Mouse (Mus musculus): ENCODE data around the gene Btd. TPM values are rescaled to one million over a fixed set of nuclear protein-coding genes. Genes with fewer than 3 reads are reported as not detected.

The Btd gene
- polyA plus RNA-seq, 1 experiment from 2014 or later, result 35.3 TPM

DNA sequence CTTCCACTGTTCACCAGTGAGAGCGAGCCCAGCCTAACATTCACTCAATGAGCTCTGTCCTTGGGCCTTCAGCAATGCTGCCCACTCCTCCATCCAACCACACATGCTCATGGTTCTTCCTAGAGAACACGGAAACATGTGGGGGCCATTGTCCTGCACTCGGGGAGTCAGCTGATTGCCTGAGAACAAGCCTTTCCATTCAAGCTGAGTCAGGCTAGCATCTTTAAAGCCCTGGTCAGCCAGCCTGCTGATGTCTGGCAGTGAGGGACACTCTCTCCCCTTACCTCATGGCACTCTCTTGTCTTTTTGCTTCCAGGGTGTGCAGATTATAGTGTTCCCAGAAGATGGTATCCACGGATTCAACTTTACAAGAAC lies 24.7 kb downstream of the Btd start:
- Histone ChIP-seq H3K4me2 (replicated peaks; ENCODE audit: low read depth, low read length) (no peak overlapping the region), H3K27ac (ENCODE audit: low read length) (peak overlapping the region; percentile 61), H3K27me3 (ENCODE audit: control insufficient read depth, insufficient read depth, low read length) (no peaks in the 10 kb centered on the region), H3K36me3 (ENCODE audit: control insufficient read depth, insufficient read depth, low read length) (peaks cover 6% of the 10 kb centered on the region), H3K9me3 (ENCODE audit: control insufficient read depth, low read depth, low read length) (no peaks in the 10 kb centered on the region), H3K4me1 (ENCODE audit: control insufficient read depth, insufficient read depth, low read length) (peaks cover 52% of the 10 kb centered on the region), H3K4me3 (ENCODE audit: low read depth, low read length) (no peak overlapping the region), H3K9ac (replicated peaks; ENCODE audit: low read depth, low read length) (no peak overlapping the region)
- WGBS, result 59% methylated on average over 4 of the region's 4 CpGs
- ATAC-seq (ENCODE audit: insufficient number of reproducible peaks, insufficient read depth, low FRiP score, low read depth), result no peak

DNA sequence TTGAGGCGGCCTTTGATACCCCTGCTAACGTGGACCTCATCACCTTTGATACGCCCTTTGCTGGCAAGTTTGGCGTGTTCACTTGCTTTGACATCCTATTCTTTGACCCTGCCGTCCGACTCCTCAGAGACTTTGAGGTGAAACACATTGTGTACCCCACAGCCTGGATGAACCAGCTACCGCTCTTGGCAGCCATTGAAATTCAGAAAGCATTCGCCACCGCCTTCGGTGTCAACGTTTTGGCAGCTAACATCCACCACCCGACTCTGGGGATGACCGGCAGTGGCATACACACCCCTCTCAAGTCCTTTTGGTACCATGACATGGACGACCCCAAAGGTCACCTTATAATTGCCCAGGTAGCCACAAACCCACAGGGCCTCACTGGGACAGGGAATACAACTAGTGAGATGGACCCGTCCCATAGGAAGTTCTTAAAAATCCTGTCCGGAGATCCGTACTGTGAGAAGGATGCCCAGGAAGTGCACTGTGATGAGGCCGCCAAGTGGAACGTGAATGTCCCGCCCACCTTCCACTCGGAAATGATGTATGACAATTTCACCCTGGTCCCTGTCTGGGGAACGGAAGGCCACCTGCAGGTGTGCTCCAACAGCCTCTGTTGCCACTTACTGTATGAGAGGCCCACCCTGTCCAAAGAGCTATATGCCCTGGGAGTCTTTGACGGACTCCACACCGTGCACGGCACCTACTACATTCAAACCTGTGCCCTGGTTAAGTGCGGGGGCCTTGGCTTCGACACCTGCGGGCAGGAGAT lies 26.3 kb downstream of the Btd start:
- H3K27ac ChIP-seq (ENCODE audit: low read length), result no peak overlapping the region
- no peaks in the 10 kb centered on the region for H3K27me3 ChIP-seq (ENCODE audit: control insufficient read depth, insufficient read depth, low read length)
- WGBS, result 92% methylated on average over 28 of the region's 28 CpGs
- peaks cover 44% of the 10 kb centered on the region for H3K4me1 ChIP-seq (ENCODE audit: control insufficient read depth, insufficient read depth, low read length)
- no peak for ATAC-seq (ENCODE audit: insufficient number of reproducible peaks, insufficient read depth, low FRiP score, low read depth)
- H3K4me2 ChIP-seq (replicated peaks; ENCODE audit: low read depth, low read length), result no peak overlapping the region
- no peak overlapping the region for H3K9ac ChIP-seq (replicated peaks; ENCODE audit: low read depth, low read length)
- H3K9me3 ChIP-seq (ENCODE audit: control insufficient read depth, low read depth, low read length), result no peaks in the 10 kb centered on the region
- H3K36me3 ChIP-seq (ENCODE audit: control insufficient read depth, insufficient read depth, low read length), result peaks cover 6% of the 10 kb centered on the region
- H3K4me3 ChIP-seq (ENCODE audit: low read depth, low read length), result no peak overlapping the region

DNA sequence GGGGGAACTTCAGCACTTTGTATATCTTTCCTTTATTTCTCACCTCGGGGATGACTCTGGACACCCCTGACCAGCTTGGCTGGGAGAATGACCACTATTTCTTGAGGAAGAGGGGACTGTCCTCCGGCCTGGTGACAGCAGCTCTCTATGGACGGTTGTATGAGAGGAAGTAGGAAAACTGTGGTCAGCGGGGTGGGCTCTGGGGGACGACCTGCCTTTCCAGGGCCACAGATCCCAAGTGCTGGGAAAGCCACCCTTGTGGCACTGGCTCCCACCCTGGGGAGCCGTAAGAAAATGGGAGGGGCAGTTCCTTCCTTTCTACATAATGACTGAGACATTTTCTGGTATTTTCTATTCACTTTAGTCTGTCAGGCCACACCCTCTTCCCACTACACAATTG lies 26.9 kb downstream of the Btd start:
- Histone ChIP-seq H3K9me3 (ENCODE audit: control insufficient read depth, low read depth, low read length) (no peaks in the 10 kb centered on the region), H3K27me3 (ENCODE audit: control insufficient read depth, insufficient read depth, low read length) (no peaks in the 10 kb centered on the region), H3K27ac (ENCODE audit: low read length) (no peak overlapping the region), H3K4me1 (ENCODE audit: control insufficient read depth, insufficient read depth, low read length) (peaks cover 38% of the 10 kb centered on the region), H3K9ac (replicated peaks; ENCODE audit: low read depth, low read length) (no peak overlapping the region), H3K36me3 (ENCODE audit: control insufficient read depth, insufficient read depth, low read length) (peaks cover 6% of the 10 kb centered on the region), H3K4me2 (replicated peaks; ENCODE audit: low read depth, low read length) (no peak overlapping the region), H3K4me3 (ENCODE audit: low read depth, low read length) (no peak overlapping the region)
- no peak for ATAC-seq (ENCODE audit: insufficient number of reproducible peaks, insufficient read depth, low FRiP score, low read depth)
- WGBS, result 86% methylated on average over 6 of the region's 6 CpGs

DNA sequence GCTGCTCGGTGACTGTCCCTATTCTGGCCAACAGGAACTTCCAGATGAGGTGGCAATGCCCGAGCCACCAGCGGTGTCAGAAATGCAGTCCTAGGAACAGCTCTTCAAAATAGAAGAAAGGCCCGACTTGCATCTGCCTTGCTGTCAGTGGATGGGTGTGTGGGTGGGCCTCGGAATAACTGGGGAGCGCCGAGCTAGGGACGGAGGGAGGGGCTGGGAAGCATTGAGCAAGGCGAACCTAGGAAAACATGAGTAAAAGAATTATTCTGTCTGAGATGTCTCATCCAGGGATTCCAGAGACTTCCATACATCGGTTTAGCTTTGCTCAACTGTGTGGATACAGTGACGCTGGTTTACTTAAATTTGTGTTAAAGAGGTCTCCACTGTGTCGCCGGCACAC lies 27.5 kb downstream of the Btd start:
- H3K27me3 ChIP-seq (ENCODE audit: control insufficient read depth, insufficient read depth, low read length), result no peaks in the 10 kb centered on the region
- peaks cover 6% of the 10 kb centered on the region for H3K36me3 ChIP-seq (ENCODE audit: control insufficient read depth, insufficient read depth, low read length)
- H3K4me2 ChIP-seq (replicated peaks; ENCODE audit: low read depth, low read length), result no peak overlapping the region
- H3K27ac ChIP-seq (ENCODE audit: low read length), result no peak overlapping the region; the same call in 1 of the 2 replicates
- H3K4me3 ChIP-seq (ENCODE audit: low read depth, low read length), result no peak overlapping the region
- no peaks in the 10 kb centered on the region for H3K9me3 ChIP-seq (ENCODE audit: control insufficient read depth, low read depth, low read length)
- WGBS, result 85% methylated on average over 13 of the region's 13 CpGs
- H3K4me1 ChIP-seq (ENCODE audit: control insufficient read depth, insufficient read depth, low read length), result peaks cover 32% of the 10 kb centered on the region
- no peak overlapping the region for H3K9ac ChIP-seq (replicated peaks; ENCODE audit: low read depth, low read length)
- no peak for ATAC-seq (ENCODE audit: insufficient number of reproducible peaks, insufficient read depth, low FRiP score, low read depth)

DNA sequence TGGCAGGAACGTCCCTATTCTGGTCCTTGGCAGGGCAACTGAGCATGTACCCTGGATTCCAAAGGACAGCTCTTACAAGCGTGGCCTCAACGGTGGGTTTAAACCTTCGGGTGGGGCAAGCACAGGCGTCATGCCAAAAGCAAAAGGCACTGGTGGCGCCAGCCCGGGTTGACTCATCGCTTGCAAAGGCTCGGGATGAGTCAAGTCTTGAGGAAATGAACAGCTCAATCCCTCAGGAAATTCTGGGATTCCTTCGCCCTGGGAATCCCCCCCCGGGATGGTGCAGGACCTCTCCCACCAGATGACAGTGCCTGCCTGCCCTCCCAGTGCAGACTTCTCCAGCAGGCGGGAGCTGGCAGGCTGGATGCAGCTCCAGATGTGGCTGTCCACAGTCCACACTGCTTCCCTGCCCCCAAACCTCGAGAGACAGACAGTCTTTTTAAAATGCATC lies 28.4 kb downstream of the Btd start:
- ATAC-seq (ENCODE audit: insufficient number of reproducible peaks, insufficient read depth, low FRiP score, low read depth), result no peak
- no peaks in the 10 kb centered on the region for H3K9me3 ChIP-seq (ENCODE audit: control insufficient read depth, low read depth, low read length)

DNA sequence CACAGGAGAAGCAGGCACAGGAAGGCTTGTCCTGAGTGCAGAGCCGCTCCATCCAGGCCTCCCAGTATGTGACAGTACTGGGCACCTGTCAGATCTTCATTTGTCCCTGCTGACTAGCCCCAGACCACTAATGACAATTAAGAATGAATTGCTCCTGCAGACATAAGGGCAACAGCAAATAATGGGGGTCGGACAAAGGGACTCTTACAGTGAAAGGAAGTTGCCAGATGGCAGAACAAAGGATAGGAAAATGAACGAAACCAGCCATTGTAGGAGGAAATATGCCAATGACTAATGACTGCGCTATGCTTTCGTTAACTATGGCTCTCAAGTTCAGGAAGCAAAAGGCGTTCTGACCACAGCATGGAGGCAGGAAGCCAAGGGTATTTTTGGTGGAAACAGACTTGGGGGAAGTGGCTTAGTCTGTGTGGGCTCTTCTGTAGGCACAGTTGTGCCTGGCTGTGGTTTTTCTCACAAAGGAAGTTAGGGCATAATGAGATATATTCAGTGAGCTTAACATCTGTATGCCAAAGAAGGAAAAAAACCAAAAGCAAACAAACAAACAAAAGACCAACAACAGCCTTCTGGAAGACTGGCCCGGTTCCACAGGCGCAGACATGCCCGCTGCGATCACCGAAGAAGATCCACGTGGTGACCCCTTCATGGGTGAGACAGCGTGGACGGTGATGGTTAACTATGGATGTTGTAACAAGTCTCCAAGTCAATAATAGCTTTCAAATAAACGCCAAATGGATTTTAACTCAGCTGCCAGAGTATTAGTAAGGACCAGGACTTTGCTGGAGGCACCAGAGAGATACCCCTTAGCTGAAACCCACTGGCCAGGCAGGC lies 29.0 kb downstream of the Btd start:
- H3K4me3 ChIP-seq (ENCODE audit: low read depth, low read length), result no peak overlapping the region
- no peaks in the 10 kb centered on the region for H3K9me3 ChIP-seq (ENCODE audit: control insufficient read depth, low read depth, low read length)
- H3K9ac ChIP-seq (replicated peaks; ENCODE audit: low read depth, low read length), result no peak overlapping the region
- H3K4me2 ChIP-seq (replicated peaks; ENCODE audit: low read depth, low read length), result no peak overlapping the region
- H3K4me1 ChIP-seq (ENCODE audit: control insufficient read depth, insufficient read depth, low read length), result peaks cover 17% of the 10 kb centered on the region
- peaks cover 6% of the 10 kb centered on the region for H3K36me3 ChIP-seq (ENCODE audit: control insufficient read depth, insufficient read depth, low read length)
- no peaks in the 10 kb centered on the region for H3K27me3 ChIP-seq (ENCODE audit: control insufficient read depth, insufficient read depth, low read length)
- H3K27ac ChIP-seq (ENCODE audit: low read length), result peak overlapping the region; percentile 68; the same call in 1 of the 2 replicates
- ATAC-seq (ENCODE audit: insufficient number of reproducible peaks, insufficient read depth, low FRiP score, low read depth), result no peak
- 76% methylated on average over 15 of the region's 15 CpGs for WGBS

More for the DNA sequence above, 28.4 kb downstream of the Btd start:
- Histone ChIP-seq H3K4me2 (replicated peaks; ENCODE audit: low read depth, low read length) (no peak overlapping the region), H3K36me3 (ENCODE audit: control insufficient read depth, insufficient read depth, low read length) (peaks cover 6% of the 10 kb centered on the region), H3K4me3 (ENCODE audit: low read depth, low read length) (no peak overlapping the region), H3K4me1 (ENCODE audit: control insufficient read depth, insufficient read depth, low read length) (peaks cover 24% of the 10 kb centered on the region), H3K27ac (ENCODE audit: low read length) (peak overlapping the region; percentile 68; the same call in 1 of the 2 replicates), H3K9ac (replicated peaks; ENCODE audit: low read depth, low read length) (no peak overlapping the region), H3K27me3 (ENCODE audit: control insufficient read depth, insufficient read depth, low read length) (no peaks in the 10 kb centered on the region)
- 59% methylated on average over 13 of the region's 13 CpGs for WGBS

DNA sequence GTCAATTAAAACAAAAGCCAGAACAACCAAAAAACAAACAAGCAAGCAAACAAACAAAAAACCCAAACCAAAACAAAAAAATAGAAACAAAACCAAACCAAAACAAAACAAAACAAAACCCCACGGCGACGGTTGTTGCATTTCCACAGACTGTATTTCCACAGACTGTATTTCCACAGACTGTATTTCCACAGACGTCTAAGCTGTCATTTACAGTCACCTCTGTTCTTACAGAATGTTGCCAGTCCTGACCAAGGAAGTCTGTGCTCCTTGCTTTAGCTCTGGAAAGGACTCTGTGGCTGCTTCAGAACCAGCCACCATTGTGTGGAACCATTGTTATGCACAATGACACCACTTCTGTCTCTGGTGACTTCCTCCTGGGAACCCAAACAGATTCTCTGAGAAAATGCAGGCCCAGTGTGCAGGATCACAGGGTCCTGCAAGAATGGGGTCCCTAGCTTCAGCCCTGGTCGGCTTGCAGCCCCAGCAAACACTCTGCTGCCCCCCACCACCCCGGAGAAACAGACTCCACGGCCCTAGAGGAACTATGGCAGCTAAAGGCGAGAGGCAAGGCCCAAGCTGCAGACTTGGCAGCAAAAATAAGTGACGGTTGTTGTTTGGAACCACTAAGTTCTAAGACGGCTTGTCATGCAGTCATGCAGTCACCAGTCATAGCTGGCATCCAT lies 30.9 kb downstream of the Btd start:
- peaks cover 6% of the 10 kb centered on the region for H3K36me3 ChIP-seq (ENCODE audit: control insufficient read depth, insufficient read depth, low read length)
- H3K4me2 ChIP-seq (replicated peaks; ENCODE audit: low read depth, low read length), result no peak overlapping the region
- H3K27me3 ChIP-seq (ENCODE audit: control insufficient read depth, insufficient read depth, low read length), result no peaks in the 10 kb centered on the region
- no peak overlapping the region for H3K27ac ChIP-seq (ENCODE audit: low read length)
- 73% methylated on average over 10 of the region's 10 CpGs for WGBS
- H3K4me3 ChIP-seq (ENCODE audit: low read depth, low read length), result no peak overlapping the region
- H3K4me1 ChIP-seq (ENCODE audit: control insufficient read depth, insufficient read depth, low read length), result 0 out of 2 replicates have a peak, but pooled peaks cover 6% of the 10 kb centered on the region
- no peak for ATAC-seq (ENCODE audit: insufficient number of reproducible peaks, insufficient read depth, low FRiP score, low read depth)
- H3K9ac ChIP-seq (replicated peaks; ENCODE audit: low read depth, low read length), result no peak overlapping the region
- no peaks in the 10 kb centered on the region for H3K9me3 ChIP-seq (ENCODE audit: control insufficient read depth, low read depth, low read length)

DNA sequence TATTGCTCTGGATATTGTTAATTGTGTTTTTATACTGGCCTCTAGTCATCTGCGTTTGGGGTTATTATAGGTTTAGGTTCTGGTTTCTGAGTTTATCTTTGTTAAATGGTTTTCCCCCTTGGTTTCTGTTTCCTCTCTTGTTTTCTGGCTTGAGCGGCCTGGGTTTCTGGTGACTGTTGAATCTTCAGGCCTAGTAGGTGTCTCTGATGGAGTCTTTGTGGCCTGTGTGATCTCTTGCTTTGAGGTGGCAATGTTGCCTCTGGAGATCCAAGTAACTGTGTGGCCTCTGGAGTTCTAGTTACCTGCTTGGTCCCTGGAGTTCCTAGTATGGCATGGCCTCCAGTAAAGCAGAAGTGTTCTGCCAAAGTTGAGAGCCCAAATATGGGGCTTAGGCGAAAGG lies 39.8 kb downstream of the Btd start:
- Histone ChIP-seq H3K9ac (replicated peaks; ENCODE audit: low read depth, low read length) (no peak overlapping the region), H3K4me3 (ENCODE audit: low read depth, low read length) (no peak overlapping the region), H3K4me1 (ENCODE audit: control insufficient read depth, insufficient read depth, low read length) (no peaks in the 10 kb centered on the region), H3K9me3 (ENCODE audit: control insufficient read depth, low read depth, low read length) (no peaks in the 10 kb centered on the region), H3K27ac (ENCODE audit: low read length) (no peak overlapping the region), H3K27me3 (ENCODE audit: control insufficient read depth, insufficient read depth, low read length) (no peaks in the 10 kb centered on the region), H3K4me2 (replicated peaks; ENCODE audit: low read depth, low read length) (no peak overlapping the region), H3K36me3 (ENCODE audit: control insufficient read depth, insufficient read depth, low read length) (no peaks in the 10 kb centered on the region)
- 93% methylated on average over 3 of the region's 3 CpGs for WGBS
- no peak for ATAC-seq (ENCODE audit: insufficient number of reproducible peaks, insufficient read depth, low FRiP score, low read depth)

Data from stomach, embryonic 14.5 days (tissue).